Mouse (Mus musculus): ENCODE measurements around the gene Arvcf.

DNA sequence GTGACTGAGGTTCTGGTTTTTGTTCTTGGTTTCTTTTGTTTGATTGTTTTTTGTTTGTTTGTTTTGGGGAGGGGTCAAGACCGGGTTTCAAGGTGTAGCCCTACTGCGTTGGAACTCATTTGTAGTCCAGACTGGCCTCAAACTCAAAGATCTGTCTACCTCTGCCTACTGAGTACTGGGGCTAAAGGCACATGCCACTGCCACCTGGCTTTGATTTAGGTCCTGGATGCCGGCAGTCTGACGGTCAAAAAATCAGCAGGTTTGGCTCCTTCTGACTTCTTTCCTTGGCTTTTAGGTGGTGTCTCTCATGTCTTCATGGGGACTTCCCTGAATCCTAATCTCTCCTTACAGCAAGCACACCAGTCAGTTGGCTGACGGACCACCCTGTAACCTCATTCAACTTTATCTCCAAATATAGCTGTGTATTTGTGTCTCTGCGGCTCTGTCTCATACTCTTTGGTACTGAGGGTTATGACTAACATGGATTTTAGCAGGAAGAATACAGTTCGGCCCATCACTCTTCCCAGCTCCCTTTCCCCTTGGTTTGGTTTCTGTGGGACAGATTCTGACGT is 82.7 kb downstream of the Arvcf start:
- TF ChIP-seq GATA1 (IDR thresholded peaks at IDR 0.05; ENCODE audit: borderline replicate concordance, low read length): no peak
- no peak for TF ChIP-seq FLI1 (IDR thresholded peaks at IDR 0.05; ENCODE audit: low read length)
